Mouse (Mus musculus) stomach, embryonic 14.5 days (tissue): ENCODE data around the gene Afp. TPM values are rescaled to one million over a fixed set of nuclear protein-coding genes. Genes with fewer than 3 reads are reported as not detected.

Experiments
- ATAC-seq: fragments of 200-750 bp; cut with Nextera tagmentation; 2 replicates; pipeline ENCODE4 v1.8.0; 2017; ENCODE audit warnings: low read depth, moderate TSS enrichment; ENCODE audit not compliant: insufficient number of reproducible peaks, insufficient read depth, low FRiP score
- H3K27ac ChIP-seq: fragments of 300-500 bp; sonication (generic); 2 replicates; pipeline ENCODE4 v1.5.1; 2014; ENCODE audit warnings: mild to moderate bottlenecking, low read length, moderate library complexity, mixed read lengths
- H3K27me3 ChIP-seq: fragments of 300-500 bp; sonication (generic); 2 replicates; pipeline ENCODE4 v1.6.1; 2014; ENCODE audit warnings: low read length, control low read depth, mixed read lengths; ENCODE audit not compliant: control insufficient read depth, insufficient read depth
- H3K36me3 ChIP-seq: fragments of 300-500 bp; sonication (generic); 2 replicates; pipeline ENCODE4 v1.6.1; 2014; ENCODE audit warnings: mild to moderate bottlenecking, control low read depth, low read length, moderate library complexity, mixed read lengths; ENCODE audit not compliant: control insufficient read depth, insufficient read depth
- H3K4me1 ChIP-seq: fragments of 300-500 bp; sonication (generic); 2 replicates; pipeline ENCODE4 v1.6.1; 2014; ENCODE audit warnings: low read length, control low read depth, mixed read lengths; ENCODE audit not compliant: control insufficient read depth, insufficient read depth
- H3K4me2 ChIP-seq: fragments of 300-500 bp; sonication (generic); replicated peaks from 2 replicates; pipeline ENCODE4 v1.6.1; 2014; ENCODE audit warnings: low read depth, low read length, control low read depth
- H3K4me3 ChIP-seq: fragments of 300-500 bp; sonication (generic); 2 replicates; pipeline ENCODE4 v1.5.1; 2014; ENCODE audit warnings: low read depth, low read length, control low read depth
- H3K9ac ChIP-seq: fragments of 300-500 bp; sonication (generic); replicated peaks from 2 replicates; pipeline ENCODE4 v1.6.1; 2014; ENCODE audit warnings: low read depth, mild to moderate bottlenecking, control low read depth, low read length, moderate library complexity, mixed read lengths
- H3K9me3 ChIP-seq: fragments of 300-500 bp; sonication (generic); 2 replicates; pipeline ENCODE4 v1.6.1; 2016; ENCODE audit warnings: low read depth, low read length, control low read depth; ENCODE audit not compliant: control insufficient read depth
- WGBS: fragments of 180-500 bp; shearing (Covaris S2); extraction: QIAGEN DNeasy Blood & Tissue Kit; methylation state at CpG from one replicate; pipeline ENCODE4 v1.1.7; 2014; 5-methylcytosine and 5-hydroxymethylcytosine counted together
- polyA plus RNA-seq: library from polyadenylated mRNA; unstranded; fragments of >200 nt; fragmentation: Nextera tagmentation; extraction: Ambion mirVana; gene quantifications from 2 replicates; pipeline ENCODE4 v1.2.1, GENCODE M21; 2014

Gene Afp
- polyA plus RNA-seq, 1 experiment from 2014 or later, result 9.2 TPM

DNA sequence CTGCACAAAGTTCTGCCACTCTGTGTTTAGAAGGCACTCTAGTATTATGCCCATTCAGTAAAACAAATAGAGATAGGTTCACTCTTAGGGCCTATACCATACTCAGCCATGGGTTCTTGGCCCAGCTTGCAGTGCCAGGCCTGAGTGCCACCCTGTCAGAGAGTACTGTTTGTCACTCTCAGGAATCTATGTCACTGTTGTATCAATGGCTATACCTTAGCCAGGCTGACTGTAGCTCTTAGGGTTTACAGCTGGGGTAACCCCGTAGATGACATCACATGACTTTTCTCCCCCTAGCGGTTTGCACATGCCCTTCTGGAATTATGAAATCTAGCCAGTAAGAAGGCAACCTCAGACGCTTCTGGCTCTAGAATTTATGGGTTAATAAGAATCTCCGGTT lies 3.8 kb downstream of the Afp start:
- Histone ChIP-seq H3K4me1 (no peaks in the 10 kb centered on the region), H3K36me3 (no peaks in the 10 kb centered on the region), H3K9me3 (no peaks in the 10 kb centered on the region), H3K27me3 (no peaks in the 10 kb centered on the region), H3K4me2 (no peak overlapping the region), H3K9ac (no peak overlapping the region), H3K27ac (no peak overlapping the region), H3K4me3 (no peak overlapping the region)
- ATAC-seq, result no peak
- 89% methylated on average over 4 of the region's 4 CpGs for WGBS

DNA sequence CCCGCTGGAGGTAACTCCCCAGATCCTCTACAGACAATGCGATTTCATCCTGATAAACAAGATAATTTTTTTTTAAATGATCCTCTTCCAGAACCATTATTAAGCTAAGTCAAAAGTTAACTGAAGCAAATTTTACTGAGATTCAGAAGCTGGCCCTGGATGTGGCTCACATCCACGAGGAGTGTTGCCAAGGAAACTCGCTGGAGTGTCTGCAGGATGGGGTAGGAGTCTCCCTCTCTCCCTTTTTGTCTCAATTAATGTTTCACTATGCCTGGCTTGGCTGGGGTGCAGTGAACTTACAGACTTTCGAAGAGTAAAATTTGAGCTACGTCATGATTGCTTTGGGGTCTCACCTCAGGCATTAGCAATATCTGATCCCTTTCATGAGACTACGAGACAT lies 9.0 kb downstream of the Afp start:
- Histone ChIP-seq H3K4me3 (no peak overlapping the region), H3K27me3 (no peaks in the 10 kb centered on the region), H3K36me3 (no peaks in the 10 kb centered on the region), H3K27ac (no peak overlapping the region), H3K9me3 (no peaks in the 10 kb centered on the region), H3K4me2 (no peak overlapping the region), H3K4me1 (no peaks in the 10 kb centered on the region), H3K9ac (no peak overlapping the region)
- ATAC-seq, result no peak
- 71% methylated on average over 7 of the region's 7 CpGs for WGBS

DNA sequence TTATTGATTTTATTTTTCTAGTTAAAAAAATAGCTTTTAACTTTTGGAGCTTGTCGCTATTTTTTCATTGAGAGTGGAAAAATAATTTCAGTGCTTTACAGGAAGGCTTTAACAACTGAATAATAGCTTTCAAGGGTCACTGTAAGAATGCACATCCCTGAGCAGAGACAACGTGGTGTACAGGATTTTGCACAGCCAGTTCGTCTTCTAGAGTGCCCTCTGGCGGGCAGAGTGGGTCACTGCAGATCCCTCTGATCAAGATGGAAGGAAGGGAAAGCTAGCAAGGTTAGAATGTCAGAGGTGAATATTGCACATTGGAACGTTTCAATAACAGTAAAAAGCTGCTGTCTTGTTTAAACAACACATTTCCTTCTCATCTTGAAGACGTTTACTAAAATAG lies 10.2 kb downstream of the Afp start:
- Histone ChIP-seq H3K9ac (no peak overlapping the region), H3K4me2 (no peak overlapping the region), H3K4me1 (no peaks in the 10 kb centered on the region), H3K27me3 (no peaks in the 10 kb centered on the region), H3K9me3 (no peaks in the 10 kb centered on the region), H3K27ac (no peak overlapping the region), H3K36me3 (no peaks in the 10 kb centered on the region), H3K4me3 (no peak overlapping the region)
- no peak for ATAC-seq
- 3% methylated on average over 6 of the region's 6 CpGs for WGBS

DNA sequence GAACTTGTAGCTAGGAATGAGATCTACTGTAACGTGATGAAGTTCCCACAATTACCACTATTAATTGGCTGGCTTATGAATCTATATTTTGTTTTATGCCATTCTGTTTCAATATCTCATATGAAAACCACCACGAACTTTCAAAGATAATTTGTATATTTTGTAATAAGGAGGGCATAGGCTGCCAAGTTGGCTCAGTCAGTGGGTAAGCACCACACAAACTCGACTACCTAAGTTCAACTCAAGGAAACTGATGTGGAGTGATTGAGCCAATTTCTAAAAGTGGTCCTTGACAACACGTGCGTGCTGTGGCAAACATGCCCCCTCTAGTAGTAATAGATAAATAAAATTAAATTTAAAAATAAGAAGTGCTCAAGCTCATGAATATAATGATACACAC lies 11.2 kb downstream of the Afp start:
- H3K4me3 ChIP-seq, result no peak overlapping the region
- H3K4me2 ChIP-seq, result no peak overlapping the region
- no peak overlapping the region for H3K9ac ChIP-seq
- H3K27ac ChIP-seq, result no peak overlapping the region
- no peaks in the 10 kb centered on the region for H3K36me3 ChIP-seq
- H3K27me3 ChIP-seq, result no peaks in the 10 kb centered on the region
- H3K9me3 ChIP-seq, result no peaks in the 10 kb centered on the region
- WGBS, result 92% methylated on average over 5 of the region's 5 CpGs
- H3K4me1 ChIP-seq, result no peaks in the 10 kb centered on the region
- no peak for ATAC-seq

DNA sequence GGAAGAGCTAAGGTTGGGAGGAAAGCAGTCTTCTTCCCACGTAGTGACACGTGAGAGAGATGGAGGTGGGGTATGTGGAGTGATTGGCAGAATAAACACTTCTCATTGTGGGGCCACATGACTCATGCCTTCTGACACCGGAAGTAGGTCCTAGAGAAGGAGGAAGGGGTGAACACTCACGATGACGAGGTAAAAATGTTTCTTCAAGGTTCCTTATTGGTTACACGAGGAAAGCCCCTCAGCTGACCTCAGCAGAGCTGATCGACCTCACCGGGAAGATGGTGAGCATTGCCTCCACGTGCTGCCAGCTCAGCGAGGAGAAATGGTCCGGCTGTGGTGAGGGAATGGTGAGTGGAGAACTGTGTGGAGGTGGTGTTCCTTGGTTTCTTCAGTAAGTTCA lies 14.2 kb downstream of the Afp start:
- 65% methylated on average over 11 of the region's 11 CpGs for WGBS
- Histone ChIP-seq H3K36me3 (no peaks in the 10 kb centered on the region), H3K27ac (no peak overlapping the region), H3K4me3 (no peak overlapping the region), H3K9me3 (no peaks in the 10 kb centered on the region), H3K27me3 (no peaks in the 10 kb centered on the region), H3K9ac (no peak overlapping the region), H3K4me2 (no peak overlapping the region), H3K4me1 (no peaks in the 10 kb centered on the region)
- no peak for ATAC-seq

DNA sequence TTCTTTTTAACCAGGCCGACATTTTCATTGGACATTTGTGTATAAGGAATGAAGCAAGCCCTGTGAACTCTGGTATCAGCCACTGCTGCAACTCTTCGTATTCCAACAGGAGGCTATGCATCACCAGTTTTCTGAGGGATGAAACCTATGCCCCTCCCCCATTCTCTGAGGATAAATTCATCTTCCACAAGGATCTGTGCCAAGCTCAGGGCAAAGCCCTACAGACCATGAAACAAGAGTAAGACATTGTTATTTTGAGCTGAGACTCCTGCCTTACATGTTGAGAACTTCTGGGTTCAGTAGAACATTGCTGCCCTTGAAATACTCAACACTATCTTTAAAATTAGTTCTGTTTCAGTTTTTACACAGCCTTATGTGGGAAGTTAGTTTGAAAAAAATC lies 16.0 kb downstream of the Afp start:
- no peak overlapping the region for H3K9ac ChIP-seq
- H3K27me3 ChIP-seq, result no peaks in the 10 kb centered on the region
- no peaks in the 10 kb centered on the region for H3K36me3 ChIP-seq
- ATAC-seq, result no peak
- H3K27ac ChIP-seq, result no peak overlapping the region
- no peaks in the 10 kb centered on the region for H3K9me3 ChIP-seq
- 54% methylated on average over 2 of the region's 2 CpGs for WGBS
- H3K4me3 ChIP-seq, result no peak overlapping the region
- H3K4me2 ChIP-seq, result no peak overlapping the region
- H3K4me1 ChIP-seq, result no peaks in the 10 kb centered on the region

DNA sequence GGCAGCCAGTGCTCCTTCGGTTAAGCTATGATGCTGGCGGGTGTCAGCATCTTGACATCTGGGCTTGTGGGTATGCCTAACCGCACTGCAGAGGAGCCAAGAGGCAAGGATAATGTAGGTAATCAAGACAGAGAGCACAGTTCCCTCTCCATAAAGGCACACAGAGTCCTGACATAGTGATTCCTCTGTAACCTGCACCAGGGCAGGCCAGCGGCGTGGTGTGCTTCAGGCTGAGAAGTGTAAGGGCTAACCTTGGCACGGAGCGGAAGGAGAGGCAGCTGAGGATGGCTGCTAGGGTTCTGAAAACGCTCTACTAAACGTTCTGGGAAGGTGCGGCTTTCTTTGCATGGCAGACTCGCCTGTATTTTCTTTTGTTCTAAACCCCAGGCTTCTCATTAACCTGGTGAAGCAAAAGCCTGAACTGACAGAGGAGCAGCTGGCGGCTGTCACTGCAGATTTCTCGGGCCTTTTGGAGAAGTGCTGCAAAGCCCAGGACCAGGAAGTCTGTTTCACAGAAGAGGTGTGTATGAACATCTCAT lies 16.9 kb downstream of the Afp start:
- 60% methylated on average over 13 of the region's 13 CpGs for WGBS
- Histone ChIP-seq H3K4me2 (no peak overlapping the region), H3K36me3 (no peaks in the 10 kb centered on the region), H3K4me1 (no peaks in the 10 kb centered on the region), H3K9ac (no peak overlapping the region), H3K27me3 (no peaks in the 10 kb centered on the region), H3K27ac (no peak overlapping the region), H3K9me3 (no peaks in the 10 kb centered on the region), H3K4me3 (no peak overlapping the region)
- ATAC-seq, result no peak

DNA sequence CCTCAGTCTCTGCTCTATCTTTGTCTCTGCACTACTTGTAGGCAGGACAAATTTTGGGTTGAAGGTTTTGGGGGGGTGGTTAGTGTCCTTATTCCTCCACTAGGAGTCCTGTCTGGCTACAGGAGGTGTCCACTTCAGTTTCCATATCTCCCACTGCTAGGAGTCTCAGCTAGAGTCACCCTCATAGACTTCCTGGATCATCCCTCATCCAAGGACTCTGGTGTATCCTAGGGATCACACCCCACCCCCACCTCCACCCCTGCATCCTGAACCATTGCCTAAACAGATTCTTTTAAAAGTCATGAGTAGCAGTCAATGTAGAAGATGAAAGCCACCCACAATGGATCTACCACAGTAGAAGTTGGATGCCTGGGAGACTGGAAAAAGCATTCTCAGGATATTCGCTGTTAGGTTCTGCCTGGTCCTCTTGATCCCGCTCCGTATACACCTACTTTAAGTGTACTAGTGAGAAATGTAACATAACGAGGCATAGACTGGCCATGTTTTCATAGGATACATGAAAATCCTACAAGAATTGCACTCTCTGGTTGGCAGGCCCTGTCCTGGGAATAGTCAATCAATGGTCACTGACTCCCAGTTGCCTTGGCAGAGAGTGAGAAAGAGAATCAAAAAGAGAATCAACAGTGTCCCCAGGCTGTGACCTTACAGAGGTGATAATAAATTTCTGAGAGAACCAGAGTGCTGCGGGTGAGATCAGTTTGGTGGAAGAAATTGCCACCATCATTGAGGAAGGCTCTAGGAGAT lies 19.5 kb downstream of the Afp start:
- no peaks in the 10 kb centered on the region for H3K9me3 ChIP-seq
- no peak overlapping the region for H3K9ac ChIP-seq
- no peaks in the 10 kb centered on the region for H3K27me3 ChIP-seq
- H3K4me3 ChIP-seq, result no peak overlapping the region
- no peaks in the 10 kb centered on the region for H3K36me3 ChIP-seq
- no peak overlapping the region for H3K4me2 ChIP-seq
- H3K4me1 ChIP-seq, result no peaks in the 10 kb centered on the region
- H3K27ac ChIP-seq, result no peak overlapping the region
- ATAC-seq, result no peak
- WGBS, result 87% methylated on average over 5 of the region's 5 CpGs
